Mouse (Mus musculus) forelimb bud, embryonic 11.5 days (tissue): ENCODE results near the gene Rnaseh1.

Source experiments
- DNase-seq: peaks from one replicate; pipeline ENCODE4 v3.0.0-alpha.2; 2012; ENCODE audit warnings: low read depth, low spot score

Rnaseh1 gene

GRCm38 (mm10) chr12:28667287-28667686 lies 17.9 kb downstream of the Rnaseh1 start:
- DNase-seq: no peak

GRCm38 (mm10) chr12:28674038-28674720 lies 24.8 kb downstream of the Rnaseh1 start:
- no peak for DNase-seq

- peak; percentile 75 for DNase-seq
Observed at GRCm38 (mm10) chr12:28675121-28675924, 25.9 kb downstream of the Rnaseh1 start, which contains the start of gene Adi1. Gene Adi1 (plus strand): TSS chr12:28675231.

DNA sequence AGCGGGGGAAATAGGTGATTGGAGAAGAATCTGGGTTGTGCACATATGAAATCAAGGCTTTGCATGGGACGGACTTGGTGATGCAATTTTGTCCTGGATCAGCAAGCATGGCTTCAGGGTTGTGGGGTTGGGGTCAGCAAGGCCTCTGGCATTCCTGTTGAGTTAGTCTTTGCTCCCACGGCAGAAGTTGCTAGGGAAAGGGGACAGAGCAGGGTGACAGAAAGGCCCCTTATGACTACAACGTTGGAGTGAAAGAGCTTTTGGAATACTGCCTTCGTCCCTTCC lies 26.5 kb downstream of the Rnaseh1 start:
- no peak for DNase-seq

- DNase-seq: no peak
Observed at GRCm38 (mm10) chr12:28684674-28685073, 35.3 kb downstream of the Rnaseh1 start.

DNA sequence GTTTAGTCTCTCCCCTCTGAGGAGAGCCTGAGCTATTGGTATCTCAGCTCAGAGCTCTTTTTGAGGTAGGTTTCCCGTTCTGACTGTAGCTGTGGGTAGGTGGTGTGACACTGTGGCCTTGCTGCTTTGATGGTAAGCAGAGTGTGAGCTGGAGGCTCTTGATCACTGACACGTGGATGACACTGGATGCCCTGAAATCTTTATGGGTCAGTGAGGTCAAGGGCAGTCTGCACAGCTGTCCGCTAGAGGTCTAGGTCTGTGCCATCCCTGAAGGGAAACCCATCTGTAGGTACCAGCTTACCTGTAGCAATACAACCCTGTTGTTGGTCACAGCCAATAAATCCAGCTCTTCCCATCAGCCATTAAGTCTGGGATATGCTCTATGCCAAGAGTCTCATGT lies 36.4 kb downstream of the Rnaseh1 start:
- DNase-seq: no peak

DNA sequence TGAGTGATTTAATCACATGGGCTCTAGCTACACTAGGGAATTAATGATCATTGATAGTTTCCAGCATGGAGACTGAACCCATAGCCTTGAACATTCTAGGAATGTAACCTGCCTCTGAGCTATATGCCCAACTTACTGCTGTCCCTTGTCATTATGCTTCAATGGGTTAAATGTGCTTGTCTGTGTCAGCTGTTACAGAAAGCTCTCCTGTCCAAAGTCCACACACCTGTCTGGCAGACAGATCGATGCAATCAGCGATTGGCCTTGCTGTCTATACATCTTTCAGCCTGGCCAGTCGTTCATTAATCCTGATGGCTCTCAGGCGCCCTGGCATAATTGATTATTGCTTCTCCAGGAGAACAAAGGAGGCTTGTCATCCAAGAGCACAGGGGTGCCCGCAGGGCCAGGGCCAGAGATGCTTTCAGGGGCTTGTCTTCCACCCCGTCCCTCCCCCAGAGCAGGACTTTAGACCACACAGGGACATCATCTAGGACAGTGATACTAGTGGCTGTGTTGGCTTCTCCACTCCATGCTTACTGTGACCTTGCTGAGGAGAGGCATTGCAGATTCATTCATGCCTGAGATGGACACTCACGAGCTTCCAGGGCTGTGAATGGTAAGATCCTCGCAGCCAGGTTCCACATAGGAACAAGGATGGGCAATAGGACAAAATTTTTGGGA lies 36.9 kb downstream of the Rnaseh1 start:
- no peak for DNase-seq

GRCm38 (mm10) chr12:28688996-28689395 lies 39.6 kb downstream of the Rnaseh1 start:
- no peak for DNase-seq

GRCm38 (mm10) chr12:28690730-28691129 lies 41.3 kb downstream of the Rnaseh1 start:
- no peak for DNase-seq

DNA sequence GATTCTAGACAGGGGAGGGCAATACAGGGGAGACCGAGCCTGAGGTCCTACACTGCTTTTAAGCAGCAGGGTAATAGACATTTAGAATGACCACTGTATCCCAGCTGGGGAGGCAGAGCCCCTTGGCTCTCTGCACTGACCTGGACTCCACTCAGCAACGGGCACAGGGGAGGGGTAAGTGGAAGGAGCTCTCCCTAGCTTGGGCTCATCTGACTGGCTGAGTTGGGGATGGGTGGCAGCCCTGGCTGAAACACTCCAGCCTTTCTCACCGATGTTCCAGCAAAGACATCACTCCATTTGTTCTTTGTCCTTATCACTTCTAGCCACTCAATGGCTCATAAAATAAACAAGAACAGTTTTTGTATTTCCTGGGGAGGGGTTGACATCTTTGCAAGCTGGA lies 44.3 kb downstream of the Rnaseh1 start:
- no peak for DNase-seq

DNA sequence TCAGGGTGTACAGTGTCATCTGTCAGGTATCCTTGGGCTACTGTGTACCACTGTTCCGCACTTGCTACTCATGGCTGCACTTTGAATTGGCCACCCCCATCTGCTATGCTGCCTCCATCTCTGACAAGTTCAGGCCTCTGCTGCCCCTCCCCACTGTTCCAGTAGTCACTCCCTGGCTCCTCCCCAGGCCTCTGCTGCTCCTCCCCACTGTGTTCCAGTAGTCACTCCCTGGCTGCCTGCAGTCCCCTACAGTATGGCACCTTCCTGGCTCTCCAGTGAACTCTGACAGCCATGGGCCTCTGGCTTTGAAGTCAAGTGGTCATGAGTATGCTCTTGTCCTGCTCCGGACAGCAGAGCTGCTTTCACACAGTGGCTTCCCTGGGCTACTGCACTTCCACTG lies 44.8 kb downstream of the Rnaseh1 start:
- DNase-seq: no peak

DNA sequence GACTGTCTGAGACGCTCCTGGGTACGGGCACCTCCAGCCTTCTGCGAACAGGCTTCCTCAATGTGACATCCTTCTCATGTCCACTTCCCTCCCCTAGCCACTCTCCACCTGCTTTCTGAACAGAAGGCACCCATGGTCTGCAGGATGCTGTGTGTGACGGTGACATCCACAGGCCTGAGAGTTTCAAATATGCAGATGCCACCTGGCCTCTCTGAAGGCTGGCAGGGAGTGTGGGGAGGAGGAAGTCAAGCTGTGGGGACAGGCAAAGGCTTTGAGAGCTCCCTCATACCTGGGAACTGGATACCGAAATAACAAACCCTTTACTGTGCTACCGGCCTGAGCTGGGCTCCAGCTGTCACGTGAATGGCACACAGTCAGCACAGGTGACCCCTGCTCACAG lies 45.4 kb downstream of the Rnaseh1 start:
- DNase-seq: no peak

DNA sequence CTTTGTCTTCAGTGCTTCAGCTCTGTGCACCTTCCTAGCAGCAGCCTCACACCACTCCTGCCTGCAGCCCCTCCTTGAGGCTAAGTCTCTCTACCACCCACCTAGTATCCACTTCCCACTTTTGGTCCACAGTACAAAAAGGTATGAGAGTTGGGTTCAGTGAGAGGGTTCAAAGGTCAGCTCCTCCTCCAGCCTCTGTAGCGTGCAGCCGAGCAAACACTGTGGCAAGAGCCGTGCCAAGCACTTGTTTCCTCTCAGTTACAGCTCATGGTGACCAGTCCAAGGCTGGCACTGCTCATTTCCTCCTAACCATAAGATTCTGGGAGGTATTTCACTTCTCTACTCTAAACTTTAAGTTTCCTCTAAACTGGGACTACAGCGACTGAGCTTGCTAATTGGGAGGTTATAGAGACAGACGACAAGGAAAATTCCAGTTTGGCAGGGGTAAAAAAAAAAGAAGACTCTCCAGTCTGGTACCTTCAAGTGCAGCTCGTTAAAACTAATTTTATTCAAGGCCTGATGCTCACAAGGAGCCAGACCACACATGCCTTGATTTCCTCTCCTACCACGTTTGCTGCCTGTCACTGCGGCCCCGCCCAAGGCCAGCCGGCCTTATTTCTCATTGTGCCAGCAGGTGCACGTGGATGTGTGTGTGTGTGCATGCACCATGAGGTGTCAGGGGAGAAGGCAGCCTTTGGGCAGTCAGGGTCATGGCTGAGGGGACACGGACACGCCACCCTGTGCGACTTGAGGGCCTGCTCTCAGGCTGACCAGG lies 48.6 kb downstream of the Rnaseh1 start:
- DNase-seq: no peak

DNA sequence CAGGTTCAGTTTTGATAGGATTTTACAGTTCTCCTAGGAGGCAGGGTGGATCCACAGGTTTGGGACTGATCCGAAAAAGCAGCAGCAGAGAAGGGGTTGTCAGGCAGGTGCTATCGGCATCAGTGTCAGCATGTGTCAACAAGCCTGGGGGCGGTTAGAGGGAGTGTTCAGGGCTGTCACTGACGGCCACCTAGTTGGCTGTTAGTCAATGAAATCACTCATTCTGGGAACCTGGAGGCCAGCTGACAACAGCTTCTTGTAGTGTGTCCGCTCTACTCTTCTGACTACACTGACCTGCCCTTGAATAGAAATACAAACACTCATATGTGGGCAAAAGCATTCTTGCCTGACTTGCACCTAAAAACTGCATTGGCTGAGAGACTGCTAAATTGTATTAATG lies 49.7 kb downstream of the Rnaseh1 start:
- no peak for DNase-seq

- DNase-seq: peak; percentile 71
Observed at GRCm38 (mm10) chr12:28699656-28700055, 50.3 kb downstream of the Rnaseh1 start.

DNA sequence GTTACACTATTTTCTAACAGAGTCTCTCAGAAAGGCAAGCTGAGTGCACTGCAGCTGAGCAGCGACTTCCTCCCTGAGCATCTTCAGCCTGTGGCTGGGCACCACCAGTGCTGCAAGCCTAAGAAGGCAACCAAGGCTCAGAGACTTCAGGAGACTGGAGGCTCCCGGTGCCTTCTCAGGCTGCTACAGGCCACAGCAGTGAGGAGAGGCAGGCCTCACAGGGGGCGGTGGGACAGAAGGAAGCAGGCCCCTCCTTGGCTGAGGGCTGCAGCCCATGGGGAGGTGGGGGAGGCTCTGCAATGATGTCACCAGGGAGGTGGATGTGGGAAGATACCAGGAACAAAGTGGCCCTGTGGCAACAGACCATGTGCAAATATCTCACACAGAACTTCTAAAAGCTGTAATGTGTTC lies 50.7 kb downstream of the Rnaseh1 start:
- no peak for DNase-seq

DNA sequence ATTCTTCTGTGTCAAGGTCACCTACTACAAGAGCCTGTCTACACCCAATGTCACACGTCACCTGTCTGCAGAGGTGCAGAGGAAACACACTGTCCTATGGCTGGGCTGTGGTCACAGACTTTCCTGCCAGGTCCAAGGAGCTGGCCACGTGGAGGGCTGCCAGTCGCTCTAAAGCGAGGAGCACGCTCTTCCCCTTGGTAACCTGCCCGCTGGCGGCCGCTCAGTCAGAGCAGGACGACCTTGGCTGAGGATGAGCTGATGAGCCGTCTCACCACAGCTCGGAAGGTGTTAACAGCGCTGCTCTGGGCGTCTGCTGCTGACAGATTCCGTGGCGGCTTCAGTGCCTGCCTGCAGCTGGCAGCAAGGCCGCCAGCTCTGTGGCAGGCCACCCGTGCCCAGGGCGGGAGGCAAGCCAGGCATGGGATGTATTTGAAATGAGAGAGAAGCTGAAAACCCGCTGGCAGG lies 51.2 kb downstream of the Rnaseh1 start:
- no peak for DNase-seq

DNA sequence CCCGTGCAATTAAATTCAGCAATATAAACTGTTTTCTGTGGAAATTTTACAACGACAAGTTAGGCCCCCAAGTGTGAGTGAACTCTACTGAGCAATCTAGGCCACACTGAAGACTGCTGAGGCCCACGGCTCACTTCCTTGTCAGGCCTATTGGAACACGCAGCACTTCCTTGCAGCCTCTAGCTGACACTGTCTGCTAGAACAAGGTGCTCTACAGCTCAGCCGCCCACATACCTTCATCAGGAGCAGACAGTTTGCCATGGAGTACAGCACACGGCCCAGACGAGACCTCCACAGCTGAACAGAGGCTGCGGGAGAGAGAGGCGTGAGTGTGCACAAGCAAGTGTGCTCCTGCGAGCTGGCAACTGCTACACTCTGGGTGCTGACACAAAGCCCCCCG lies 51.9 kb downstream of the Rnaseh1 start:
- no peak for DNase-seq

DNA sequence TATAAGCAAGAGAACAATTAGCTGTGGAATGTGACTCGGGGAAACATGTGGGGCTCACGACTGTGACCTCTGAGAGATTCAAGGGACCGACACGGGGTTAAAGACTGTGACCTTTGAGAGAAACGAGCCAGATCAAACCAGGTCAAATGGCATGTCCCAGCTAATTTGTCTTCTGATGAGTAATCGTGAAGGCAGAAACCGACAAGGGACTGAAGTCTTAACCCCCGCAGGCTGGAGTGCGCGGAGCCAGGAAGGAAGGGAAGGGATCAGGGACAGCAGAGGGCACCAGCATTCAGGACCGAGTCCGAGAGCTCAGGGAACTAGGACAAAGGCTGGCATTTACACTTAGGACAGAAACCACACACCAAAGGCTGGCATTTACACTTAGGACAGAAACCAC lies 55.0 kb downstream of the Rnaseh1 start:
- DNase-seq: no peak

DNA sequence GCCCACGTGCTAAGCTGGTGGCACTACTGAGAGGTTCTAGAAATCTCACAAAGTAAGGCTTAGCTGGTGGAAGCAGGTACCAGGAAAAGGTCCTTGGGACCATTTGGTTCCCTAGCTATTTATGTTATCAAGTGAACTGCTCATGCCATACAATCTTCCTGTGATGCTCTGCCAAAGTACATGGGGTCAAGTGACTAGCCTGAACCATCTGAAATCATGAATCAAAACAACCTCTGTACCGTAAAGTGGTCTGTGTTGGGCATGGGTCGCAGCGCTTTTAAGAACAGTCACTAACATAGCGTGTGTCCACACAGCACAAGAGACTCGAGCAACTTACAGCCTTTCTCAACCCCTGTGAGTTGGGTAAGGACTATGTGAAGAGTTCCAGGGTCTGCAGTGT lies 55.8 kb downstream of the Rnaseh1 start:
- no peak for DNase-seq

GRCm38 (mm10) chr12:28708154-28708553 lies 58.8 kb downstream of the Rnaseh1 start:
- no peak for DNase-seq
